ENCODE assay signal across 8 mouse cellular contexts in the genomic region with DNA sequence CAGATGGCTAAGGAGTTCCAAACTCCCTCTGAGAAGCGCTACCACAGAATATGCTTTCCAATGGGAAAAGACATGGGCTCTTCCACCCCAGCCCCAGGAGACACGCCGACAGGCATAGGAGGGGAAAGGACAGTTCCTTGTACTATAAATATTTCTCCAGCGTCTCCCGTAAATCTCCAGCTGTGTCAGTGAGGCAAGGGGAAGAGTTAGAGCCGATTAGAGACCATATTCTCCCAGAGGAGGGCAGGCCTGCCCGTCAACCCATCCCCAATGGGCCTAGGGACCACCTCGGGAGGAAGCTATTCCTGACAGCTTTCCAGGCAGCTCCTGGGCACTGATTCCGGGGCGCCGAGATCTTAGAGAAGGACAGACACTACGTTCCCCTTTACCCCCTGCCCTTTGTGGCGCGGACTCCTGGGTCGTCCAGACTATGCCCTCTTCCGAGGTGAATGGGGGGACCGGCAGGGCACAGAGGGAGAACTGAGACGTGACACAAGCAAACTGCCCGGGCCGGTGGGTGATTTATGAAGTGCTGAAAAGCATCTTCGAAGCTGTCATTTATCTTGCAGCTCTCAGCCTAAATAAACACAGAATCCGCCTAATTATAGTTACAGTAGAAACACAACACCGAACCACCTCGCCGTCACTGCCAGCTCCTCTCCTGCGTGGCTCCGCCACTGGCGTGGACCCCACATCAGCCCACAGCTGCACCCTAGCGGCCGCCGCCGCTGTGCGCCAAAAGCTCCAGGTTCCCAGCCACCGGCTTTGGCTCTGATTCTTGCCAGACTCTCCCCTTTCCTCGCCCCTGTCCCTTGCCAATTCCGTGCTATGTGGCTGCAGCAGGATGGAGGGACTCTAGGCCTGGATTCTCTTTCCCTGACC. TPM values are rescaled to one million over a fixed set of nuclear protein-coding genes. Genes with fewer than 3 reads are reported as not detected.
DNase-seq lines count a peak whose midpoint lies in the region; ATAC-seq and TF ChIP-seq lines count a peak whose summit lies in the region.

No protein-coding gene starts in this region.

- peak overlapping the region; percentile 38 for H3K9ac ChIP-seq in hindbrain, embryonic 16.5 days (ENCODE audit: low read depth, low read length)
- 0 out of 2 replicates have a peak overlapping the region, but pooled peaks have one; percentile 14 for H3K9ac ChIP-seq in limb, embryonic 15.5 days
- peak overlapping the region; percentile 13; the same call in 1 of the 2 replicates for H3K9ac ChIP-seq in midbrain, postnatal 0 days (replicated peaks; ENCODE audit: low read length, poor library complexity, severe bottlenecking)

- 16% methylated on average over 36 of the region's 36 CpGs for WGBS in bone marrow, adult 2 months
- WGBS in hindbrain, embryonic 16.5 days, result 8% methylated on average over 36 of the region's 36 CpGs
- 5% methylated on average over 36 of the region's 36 CpGs for WGBS in limb, embryonic 15.5 days
- 11% methylated on average over 36 of the region's 36 CpGs for WGBS in midbrain, postnatal 0 days

- DNase-seq in ES-CJ7 (ENCODE audit: low read depth, low spot score), result peak; percentile 53
- peak; percentile 55 to 70 for DNase-seq in gastrocnemius, adult 8-10 months (ENCODE audit: low spot score in 2 of 2)
- DNase-seq in midbrain, postnatal 0 days (ENCODE audit: low spot score), result peak; percentile 78
- peak; percentile 28 to 71 for DNase-seq in spleen, postnatal 4 days (ENCODE audit: low spot score in 2 of 2)
- DNase-seq in cerebellum, adult 18-20 months, result no peak

- peak overlapping the region; percentile 52 for H3K4me2 ChIP-seq in hindbrain, embryonic 16.5 days (ENCODE audit: low read length)
- peak overlapping the region; percentile 36 for H3K4me2 ChIP-seq in limb, embryonic 15.5 days
- peak overlapping the region; percentile 33 for H3K4me2 ChIP-seq in midbrain, postnatal 0 days (ENCODE audit: low read depth, low read length, poor library complexity, severe bottlenecking)

- no peaks in the 10 kb centered on the region for H3K36me3 ChIP-seq in hindbrain, embryonic 16.5 days (ENCODE audit: control insufficient read depth, insufficient read depth, low read length)
- H3K36me3 ChIP-seq in limb, embryonic 15.5 days, result no peaks in the 10 kb centered on the region
- H3K36me3 ChIP-seq in midbrain, postnatal 0 days (ENCODE audit: insufficient read depth, low read length), result no peaks in the 10 kb centered on the region

- no peaks in the 10 kb centered on the region for H3K27me3 ChIP-seq in hindbrain, embryonic 16.5 days (replicated peaks; ENCODE audit: control insufficient read depth, insufficient read depth, low read length)
- peaks cover 63% of the 10 kb centered on the region for H3K27me3 ChIP-seq in limb, embryonic 15.5 days
- 0 out of 2 replicates have a peak, but pooled peaks cover 2% of the 10 kb centered on the region for H3K27me3 ChIP-seq in midbrain, postnatal 0 days (ENCODE audit: insufficient read depth, low read length)

- H3K27ac ChIP-seq in bone marrow, adult 2 months (ENCODE audit: control insufficient read depth, insufficient read depth, low read depth, low read length, poor library complexity), result no peak overlapping the region
- H3K27ac ChIP-seq in hindbrain, embryonic 16.5 days (ENCODE audit: low read depth, low read length), result no peak overlapping the region
- H3K27ac ChIP-seq in limb, embryonic 15.5 days, result no peak overlapping the region
- peak overlapping the region; percentile 8; the same call in 1 of the 2 replicates for H3K27ac ChIP-seq in midbrain, postnatal 0 days (ENCODE audit: low read depth, low read length)

- H3K9me3 ChIP-seq in hindbrain, embryonic 16.5 days (ENCODE audit: control insufficient read depth, low read length), result no peaks in the 10 kb centered on the region
- H3K9me3 ChIP-seq in limb, embryonic 15.5 days, result no peaks in the 10 kb centered on the region
- H3K9me3 ChIP-seq in midbrain, postnatal 0 days (ENCODE audit: low read length), result no peaks in the 10 kb centered on the region

- no peak overlapping the region for H3K4me3 ChIP-seq in bone marrow, adult 2 months (replicated peaks; ENCODE audit: control insufficient read depth, low read depth, low read length)
- peak overlapping the region; percentile 26 for H3K4me3 ChIP-seq in hindbrain, embryonic 16.5 days (ENCODE audit: low read length)
- peak overlapping the region; percentile 24 for H3K4me3 ChIP-seq in limb, embryonic 15.5 days
- peak overlapping the region; percentile 18; the same call in 1 of the 2 replicates for H3K4me3 ChIP-seq in midbrain, postnatal 0 days (ENCODE audit: low read depth, low read length)

- TF ChIP-seq CTCF in bone marrow, adult 2 months (IDR thresholded peaks at IDR 0.05; ENCODE audit: control insufficient read depth, insufficient read depth, low read length), result peak; percentile 62
- peak; percentile 79 for TF ChIP-seq CTCF in midbrain, postnatal 0 days (IDR thresholded peaks at IDR 0.05)

- peak; percentile 71 for ATAC-seq in hindbrain, embryonic 16.5 days
- 0 out of 2 replicates have a peak, but pooled peaks have one; percentile 30 for ATAC-seq in limb, embryonic 15.5 days (ENCODE audit: insufficient number of reproducible peaks, low FRiP score, low TSS enrichment, low read depth)
- ATAC-seq in midbrain, postnatal 0 days (ENCODE audit: low FRiP score), result no peak

- H3K4me1 ChIP-seq in bone marrow, adult 2 months (ENCODE audit: control insufficient read depth, insufficient read depth, low read length), result no peaks in the 10 kb centered on the region
- H3K4me1 ChIP-seq in hindbrain, embryonic 16.5 days (ENCODE audit: control insufficient read depth, insufficient read depth, low read depth, low read length), result peaks cover 9% of the 10 kb centered on the region
- peaks cover 21% of the 10 kb centered on the region for H3K4me1 ChIP-seq in limb, embryonic 15.5 days
- no peaks in the 10 kb centered on the region; the same call in 1 of the 2 replicates for H3K4me1 ChIP-seq in midbrain, postnatal 0 days (ENCODE audit: insufficient read depth, low read length)

- TF ChIP-seq POLR2A in bone marrow, adult 2 months (IDR thresholded peaks at IDR 0.05; ENCODE audit: borderline replicate concordance, control insufficient read depth, low read depth, low read length), result no peak

RNA-seq across cellular contexts. Expression of a gene that starts 41.9 kb away (rescaled TPM):
- not detected in 2 replicates for polyA plus RNA-seq in bone marrow, adult 2 months (2011; ENCODE audit: insufficient read depth, insufficient read length, low replicate concordance, missing spikeins)
- total RNA-seq in gastrocnemius, adult 8-10 months (2022), result not detected
- 0.21 and 0.35 TPM in 2 replicates for polyA plus RNA-seq in hindbrain, embryonic 16.5 days (2015; fragmentation: Nextera tagmentation; extraction: Ambion mirVana)
- polyA plus RNA-seq in limb, embryonic 15.5 days (2015; fragmentation: Nextera tagmentation; extraction: Ambion mirVana), result 0.15 TPM in 1 of 2 replicates, not detected in the other
- not detected in 2 replicates for total RNA-seq in midbrain, postnatal 0 days (2014; rRNA removed)
- polyA plus RNA-seq in midbrain, postnatal 0 days (2015; fragmentation: Nextera tagmentation; extraction: Ambion mirVana), result not detected in 2 replicates

RNA-seq across cellular contexts. Expression of a gene that starts 57.0 kb away (rescaled TPM):
- 4.9 and 5.0 TPM in 2 replicates for polyA plus RNA-seq in bone marrow, adult 2 months (2011; ENCODE audit: insufficient read depth, insufficient read length, low replicate concordance, missing spikeins)
- total RNA-seq in gastrocnemius, adult 8-10 months (2022), result under 1 TPM in 1 of 4 experiments, not detected in 3; 0.40 TPM
- 5.9 and 7.4 TPM in 2 replicates for polyA plus RNA-seq in hindbrain, embryonic 16.5 days (2015; fragmentation: Nextera tagmentation; extraction: Ambion mirVana)
- polyA plus RNA-seq in limb, embryonic 15.5 days (2015; fragmentation: Nextera tagmentation; extraction: Ambion mirVana), result 1.8 and 2.7 TPM in 2 replicates
- 1.0 and 2.8 TPM in 2 replicates for total RNA-seq in midbrain, postnatal 0 days (2014; rRNA removed)
- polyA plus RNA-seq in midbrain, postnatal 0 days (2015; fragmentation: Nextera tagmentation; extraction: Ambion mirVana), result 2.0 and 3.2 TPM in 2 replicates

RNA-seq across cellular contexts. Expression of a gene that starts 57.1 kb away (rescaled TPM):
- polyA plus RNA-seq in bone marrow, adult 2 months (2011; ENCODE audit: insufficient read depth, insufficient read length, low replicate concordance, missing spikeins), result 0.72 and 3.0 TPM in 2 replicates
- under 1 TPM in 2 of 4 experiments, not detected in 2; 0.22 to 0.24 TPM for total RNA-seq in gastrocnemius, adult 8-10 months (2022)
- polyA plus RNA-seq in hindbrain, embryonic 16.5 days (2015; fragmentation: Nextera tagmentation; extraction: Ambion mirVana), result 20.0 and 20.8 TPM in 2 replicates
- polyA plus RNA-seq in limb, embryonic 15.5 days (2015; fragmentation: Nextera tagmentation; extraction: Ambion mirVana), result 3.1 and 4.8 TPM in 2 replicates
- total RNA-seq in midbrain, postnatal 0 days (2014; rRNA removed), result 0.52 and 1.2 TPM in 2 replicates
- not detected in 2 replicates for polyA plus RNA-seq in midbrain, postnatal 0 days (2015; fragmentation: Nextera tagmentation; extraction: Ambion mirVana)

Comparison
In these comparisons a context has a peak if more than half of its experiments do, and no peak if none do; other contexts are left out.
1. DNase-seq: peak in ES-CJ7 (single experiment), gastrocnemius, adult 8-10 months (2 of 2), midbrain, postnatal 0 days (single experiment) and spleen, postnatal 4 days (2 of 2); none in cerebellum, adult 18-20 months (0 of 2).
2. Peak in every context shown above with its lines, with median percentiles within 50 percentile points of each other: H3K4me2 ChIP-seq and H3K9ac ChIP-seq.